Mouse (Mus musculus) brown adipose tissue, adult 24 weeks (tissue): ENCODE measurements around the gene Hibadh. TPM values are rescaled to one million over a fixed set of nuclear protein-coding genes. Genes with fewer than 3 reads are reported as not detected.

Source experiments
- H3K27ac ChIP-seq: fragments of 200-500 bp; replicated peaks from 2 replicates; pipeline ENCODE4 v1.5.1; 2012; ENCODE audit warnings: low read depth, mild to moderate bottlenecking, low read length
- H3K4me1 ChIP-seq: fragments of 200-500 bp; 2 replicates; pipeline ENCODE4 v1.6.1; 2012; ENCODE audit warnings: low read length, mixed read lengths; ENCODE audit not compliant: control insufficient read depth, insufficient read depth, insufficient read length
- H3K4me3 ChIP-seq: fragments of 200-500 bp; 2 replicates; pipeline ENCODE4 v1.5.1; 2012; ENCODE audit warnings: low read depth, mild to moderate bottlenecking, low read length, moderate library complexity; ENCODE audit not compliant: insufficient read depth
- polyA plus RNA-seq: library from polyadenylated mRNA; stranded (reverse); fragments of >200 nt; gene quantifications from 2 replicates; pipeline ENCODE4 v1.2.4, GENCODE M21; 2012; ENCODE audit not compliant: missing spikeins, insufficient read depth, insufficient read length

Gene Hibadh
- polyA plus RNA-seq, 1 experiment = 442 TPM

- no peaks in the 10 kb centered on the region for H3K4me1 ChIP-seq
- no peak overlapping the region for H3K27ac ChIP-seq
- H3K4me3 ChIP-seq = no peak overlapping the region
Measured at GRCm38 (mm10) chr6:52655266-52655665, 15.1 kb upstream of the Hibadh start.

GRCm38 (mm10) chr6:52648806-52649205 is 8.6 kb upstream of the Hibadh start:
- Histone ChIP-seq H3K4me3 (no peak overlapping the region), H3K27ac (no peak overlapping the region), H3K4me1 (no peaks in the 10 kb centered on the region)

GRCm38 (mm10) chr6:52648031-52648430 is 7.8 kb upstream of the Hibadh start:
- Histone ChIP-seq H3K4me3 (no peak overlapping the region), H3K4me1 (no peaks in the 10 kb centered on the region), H3K27ac (no peak overlapping the region)

GRCm38 (mm10) chr6:52645926-52646325 is 5.7 kb upstream of the Hibadh start:
- no peak overlapping the region for H3K27ac ChIP-seq
- no peaks in the 10 kb centered on the region for H3K4me1 ChIP-seq
- no peak overlapping the region for H3K4me3 ChIP-seq

- Histone ChIP-seq H3K4me1 (peaks cover 3% of the 10 kb centered on the region), H3K27ac (no peak overlapping the region), H3K4me3 (no peak overlapping the region)
Measured at GRCm38 (mm10) chr6:52642152-52642551, 2.0 kb upstream of the Hibadh start.

- H3K4me3 ChIP-seq = no peak overlapping the region
- peaks cover 3% of the 10 kb centered on the region for H3K4me1 ChIP-seq
- H3K27ac ChIP-seq = no peak overlapping the region
Measured at GRCm38 (mm10) chr6:52641076-52641475, 887 bp upstream of the Hibadh start.

- Histone ChIP-seq H3K27ac (peak overlapping the region; percentile 79), H3K4me1 (peaks cover 3% of the 10 kb centered on the region), H3K4me3 (peak overlapping the region; percentile 77)
Measured at GRCm38 (mm10) chr6:52639546-52640223, 504 bp downstream of the Hibadh start.

GRCm38 (mm10) chr6:52638471-52639185 is 1.6 kb downstream of the Hibadh start:
- no peak overlapping the region for H3K27ac ChIP-seq
- H3K4me3 ChIP-seq = no peak overlapping the region; the same call in 1 of the 2 replicates
- peaks cover 3% of the 10 kb centered on the region for H3K4me1 ChIP-seq

- H3K4me3 ChIP-seq = no peak overlapping the region
- no peak overlapping the region for H3K27ac ChIP-seq
- H3K4me1 ChIP-seq = peaks cover 3% of the 10 kb centered on the region
Measured at GRCm38 (mm10) chr6:52637337-52637736, 2.9 kb downstream of the Hibadh start.

- Histone ChIP-seq H3K27ac (no peak overlapping the region), H3K4me3 (no peak overlapping the region), H3K4me1 (peaks cover 3% of the 10 kb centered on the region)
Measured at GRCm38 (mm10) chr6:52635395-52635794, 4.8 kb downstream of the Hibadh start.

- H3K4me1 ChIP-seq = no peaks in the 10 kb centered on the region
- no peak overlapping the region for H3K4me3 ChIP-seq
- no peak overlapping the region for H3K27ac ChIP-seq
Measured at GRCm38 (mm10) chr6:52630625-52631024, 9.6 kb downstream of the Hibadh start.

GRCm38 (mm10) chr6:52629180-52629579 is 11.0 kb downstream of the Hibadh start:
- H3K4me1 ChIP-seq = no peaks in the 10 kb centered on the region
- no peak overlapping the region for H3K27ac ChIP-seq
- H3K4me3 ChIP-seq = no peak overlapping the region

GRCm38 (mm10) chr6:52626735-52627134 is 13.5 kb downstream of the Hibadh start:
- no peaks in the 10 kb centered on the region for H3K4me1 ChIP-seq
- no peak overlapping the region for H3K27ac ChIP-seq
- H3K4me3 ChIP-seq = no peak overlapping the region

GRCm38 (mm10) chr6:52623741-52624140 is 16.4 kb downstream of the Hibadh start:
- H3K27ac ChIP-seq = no peak overlapping the region
- no peaks in the 10 kb centered on the region for H3K4me1 ChIP-seq
- no peak overlapping the region for H3K4me3 ChIP-seq

- Histone ChIP-seq H3K4me1 (no peaks in the 10 kb centered on the region), H3K4me3 (no peak overlapping the region), H3K27ac (no peak overlapping the region)
Measured at GRCm38 (mm10) chr6:52621731-52622480, 18.3 kb downstream of the Hibadh start.
